Mouse (Mus musculus) G1E (cell line): Measurements from ENCODE around the gene Tnrc6c.

Source experiments
- CTCF ChIP-seq: IDR thresholded peaks from 2 replicates; pipeline ENCODE4 v1.5.1; 2012; ENCODE audit warnings: low read depth, low read length, inconsistent platforms, mixed read lengths
- GATA1 ChIP-seq: IDR thresholded peaks from 2 replicates; pipeline ENCODE4 v1.6.1; 2012; ENCODE audit warnings: borderline replicate concordance, low read length, inconsistent platforms, mixed read lengths
- TAL1 ChIP-seq: conservative IDR thresholded peaks from 2 replicates; pipeline ENCODE4 v1.6.1; 2012; ENCODE audit warnings: low read depth, low read length, inconsistent platforms, mixed read lengths

DNA sequence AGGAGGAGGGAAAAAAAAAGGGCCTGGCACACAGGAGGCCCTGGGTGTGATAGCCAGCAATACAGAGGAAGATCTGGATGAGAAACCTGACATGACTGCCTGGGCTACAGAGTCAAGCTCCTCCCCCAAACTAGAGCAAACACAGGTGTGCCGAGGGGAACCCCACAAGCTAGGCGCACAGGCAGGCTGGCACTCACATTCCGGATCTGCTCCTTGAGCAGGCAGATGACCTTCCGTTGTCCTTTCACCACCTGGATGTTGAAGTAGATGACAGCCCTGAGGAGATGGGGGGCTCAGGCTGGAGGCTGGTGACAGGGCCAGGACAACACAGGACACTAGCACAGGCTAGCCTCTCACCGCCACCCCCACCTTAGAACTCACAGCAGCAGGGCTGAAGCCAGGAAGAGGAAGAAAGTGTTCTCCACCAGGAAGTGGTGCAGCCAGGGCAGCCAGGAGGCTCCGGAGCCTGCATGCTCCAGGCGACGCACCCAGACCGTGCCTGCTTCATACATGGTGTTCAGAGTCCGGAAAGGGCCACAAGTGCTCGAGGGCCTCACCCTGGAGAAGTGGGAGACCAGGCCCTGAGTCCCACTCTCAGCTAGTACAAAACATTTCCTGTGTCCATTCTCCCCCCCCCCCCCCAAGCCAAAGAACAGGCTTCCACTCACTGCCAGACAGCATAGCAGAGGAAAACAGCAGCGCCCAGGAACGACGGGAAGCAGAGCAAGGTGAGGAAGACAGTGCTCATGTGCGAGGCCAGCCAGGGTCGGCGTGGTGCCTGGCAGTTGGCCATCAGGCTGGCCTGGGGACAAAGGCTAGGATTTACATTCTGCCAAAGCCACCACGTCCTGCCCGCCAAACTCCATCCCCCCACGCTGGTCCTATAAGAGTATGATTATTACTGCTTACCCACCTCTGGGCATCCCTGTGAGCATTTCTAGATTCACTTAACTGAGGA lies 114.9 kb downstream of the Tnrc6c start:
- TF ChIP-seq GATA1 (no peak), CTCF (no peak), TAL1 (no peak)
